Mouse (Mus musculus) kidney, postnatal 4 days (tissue): ENCODE results near the gene Rims3.

Experiments used
- DNase-seq, 2 experiments: peaks; one replicate each; pipeline ENCODE4 v3.0.0; 2021; ENCODE audit warnings: mixed read lengths in 2 of 2

The Rims3 gene

GRCm38 (mm10) chr4:120854588-120855319 is at the start of gene Rims3:
Gene Rims3 (plus strand): TSS chr4:120854816.
- DNase-seq = peak; percentile 69 to 78

GRCm38 (mm10) chr4:120805816-120806215 is 48.8 kb upstream of the Rims3 start:
- DNase-seq = no peak

- DNase-seq = no peak
Measured at GRCm38 (mm10) chr4:120813762-120814161, 40.9 kb upstream of the Rims3 start.

- DNase-seq = peak; percentile 34 to 59
Measured at GRCm38 (mm10) chr4:120814171-120814570, 40.4 kb upstream of the Rims3 start.

GRCm38 (mm10) chr4:120815163-120815562 is 39.5 kb upstream of the Rims3 start:
- no peak for DNase-seq

GRCm38 (mm10) chr4:120815622-120816334 is 38.8 kb upstream of the Rims3 start:
- peak; percentile 75 to 85 for DNase-seq

- DNase-seq = peak in 1 of 2 experiments; percentile 39
Measured at GRCm38 (mm10) chr4:120817002-120817774, 37.4 kb upstream of the Rims3 start.

GRCm38 (mm10) chr4:120817951-120818350 is 36.7 kb upstream of the Rims3 start:
- DNase-seq = no peak

- DNase-seq = no peak
Measured at GRCm38 (mm10) chr4:120819296-120819695, 35.3 kb upstream of the Rims3 start.

- DNase-seq = no peak
Measured at GRCm38 (mm10) chr4:120819871-120820270, 34.7 kb upstream of the Rims3 start.

GRCm38 (mm10) chr4:120822191-120822911 is 32.3 kb upstream of the Rims3 start:
- no peak for DNase-seq

- DNase-seq = peak; percentile 97 to 98
Measured at GRCm38 (mm10) chr4:120825100-120825553, 29.5 kb upstream of the Rims3 start.

GRCm38 (mm10) chr4:120825577-120826326 is 28.9 kb upstream of the Rims3 start:
- DNase-seq = peak; percentile 99 to 100

- no peak for DNase-seq
Measured at GRCm38 (mm10) chr4:120826418-120826817, 28.2 kb upstream of the Rims3 start.

GRCm38 (mm10) chr4:120830767-120831166 is 23.8 kb upstream of the Rims3 start:
- no peak for DNase-seq

GRCm38 (mm10) chr4:120831472-120831871 is 23.1 kb upstream of the Rims3 start, which contains the start of gene Nfyc:
Gene Nfyc (minus strand): TSS chr4:120831572.
- DNase-seq = no peak

- DNase-seq = no peak
Measured at GRCm38 (mm10) chr4:120841342-120841741, 13.3 kb upstream of the Rims3 start.

- DNase-seq = no peak
Measured at GRCm38 (mm10) chr4:120844423-120845082, 10.1 kb upstream of the Rims3 start.

GRCm38 (mm10) chr4:120845098-120845497 is 9.5 kb upstream of the Rims3 start:
- no peak for DNase-seq

- no peak for DNase-seq
Measured at GRCm38 (mm10) chr4:120848909-120849308, 5.7 kb upstream of the Rims3 start.

GRCm38 (mm10) chr4:120849451-120849850 is 5.2 kb upstream of the Rims3 start:
- DNase-seq = no peak
